Mouse (Mus musculus) liver, adult 2 months (tissue): ENCODE measurements at regions not wholly inside any gene's neighbourhood (a gene's known extent, or its start where the extent isn't known, plus 50 kb on each side); places are given as distances from the start of the nearest gene placed in this dataset.

Source experiments
- DNase-seq: peaks from one replicate; pipeline ENCODE4 v3.0.0-alpha.2; 2011; ENCODE audit warnings: low read depth, low spot score; ENCODE audit errors: extremely low read depth
- H3K27ac ChIP-seq: fragments of 200-500 bp; replicated peaks from 2 replicates; pipeline ENCODE4 v1.5.1; 2012; ENCODE audit warnings: low read depth, mild to moderate bottlenecking, control low read depth, inconsistent platforms, low read length; ENCODE audit not compliant: insufficient read depth
- H3K27me3 ChIP-seq: fragments of 200-500 bp; 2 replicates; pipeline ENCODE4 v1.6.1; 2012; ENCODE audit warnings: mild to moderate bottlenecking, moderate library complexity, low read length, inconsistent platforms; ENCODE audit not compliant: control insufficient read depth, insufficient read depth
- H3K36me3 ChIP-seq: fragments of 200-500 bp; 2 replicates; pipeline ENCODE4 v1.6.1; 2012; ENCODE audit warnings: low read length, inconsistent platforms; ENCODE audit not compliant: control insufficient read depth, insufficient read depth
- H3K4me1 ChIP-seq: fragments of 200-500 bp; 2 replicates; pipeline ENCODE4 v1.6.1; 2011; ENCODE audit warnings: low read length; ENCODE audit not compliant: control insufficient read depth, insufficient read depth
- H3K4me3 ChIP-seq: fragments of 200-500 bp; 2 replicates; pipeline ENCODE4 v1.5.1; 2011; ENCODE audit warnings: low read depth, mild to moderate bottlenecking, control low read depth, low read length, moderate library complexity; ENCODE audit not compliant: insufficient read depth
- H3K79me2 ChIP-seq: fragments of 200-500 bp; 2 replicates; pipeline ENCODE4 v1.6.1; 2012; ENCODE audit warnings: inconsistent platforms, mild to moderate bottlenecking, low read length, moderate library complexity; ENCODE audit not compliant: control insufficient read depth, insufficient read depth
- H3K9ac ChIP-seq: fragments of 200-500 bp; 2 replicates; pipeline ENCODE4 v1.6.1; 2012; ENCODE audit warnings: low read depth, mild to moderate bottlenecking, control low read depth, inconsistent platforms, low read length
- CTCF ChIP-seq: fragments of 200-500 bp; IDR thresholded peaks from 2 replicates; pipeline ENCODE4 v1.5.1; 2011; ENCODE audit warnings: low read depth, low read length, control low read depth
- POLR2A ChIP-seq: fragments of 200-500 bp; IDR thresholded peaks from 2 replicates; pipeline ENCODE4 v1.6.1; 2011; ENCODE audit warnings: low read length, control low read depth; ENCODE audit not compliant: insufficient read depth; ENCODE audit errors: extremely low read depth
- WGBS: fragments of 180-500 bp; shearing (Covaris S2); methylation state at CpG from one replicate; pipeline ENCODE4 v1.1.7; 2018; 5-methylcytosine and 5-hydroxymethylcytosine counted together

DNA sequence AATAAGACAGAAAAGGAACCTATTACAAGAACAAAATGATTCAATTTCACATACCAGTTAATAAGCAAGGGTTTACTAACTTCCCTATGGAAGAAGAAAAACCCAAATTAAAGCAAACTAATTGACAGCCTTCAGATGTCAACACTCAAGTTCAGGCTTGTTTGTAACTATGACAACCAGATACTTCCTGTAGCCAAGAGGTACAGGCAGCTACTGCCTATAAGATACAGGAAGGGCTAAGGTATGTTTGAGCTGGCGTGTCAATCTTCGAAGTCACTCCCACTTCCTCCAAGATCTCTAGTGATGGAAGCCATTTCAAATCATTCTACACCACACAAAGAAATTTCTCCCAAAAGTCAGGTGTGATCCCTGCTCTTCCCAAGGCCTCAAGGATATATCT lies 198.1 kb upstream of the Klf14 start:
- no peak for DNase-seq
- no peaks in the 10 kb centered on the region for H3K27me3 ChIP-seq
- no peak overlapping the region for H3K27ac ChIP-seq
- WGBS: 81% methylated on average over 2 of the region's 2 CpGs
- peaks cover 4% of the 10 kb centered on the region for H3K4me1 ChIP-seq
- H3K79me2 ChIP-seq: peaks cover 45% of the 10 kb centered on the region
- H3K4me3 ChIP-seq: no peak overlapping the region
- no peak overlapping the region for H3K9ac ChIP-seq
- H3K36me3 ChIP-seq: peaks cover 35% of the 10 kb centered on the region
- TF ChIP-seq CTCF: no peak
- no peak for TF ChIP-seq POLR2A

DNA sequence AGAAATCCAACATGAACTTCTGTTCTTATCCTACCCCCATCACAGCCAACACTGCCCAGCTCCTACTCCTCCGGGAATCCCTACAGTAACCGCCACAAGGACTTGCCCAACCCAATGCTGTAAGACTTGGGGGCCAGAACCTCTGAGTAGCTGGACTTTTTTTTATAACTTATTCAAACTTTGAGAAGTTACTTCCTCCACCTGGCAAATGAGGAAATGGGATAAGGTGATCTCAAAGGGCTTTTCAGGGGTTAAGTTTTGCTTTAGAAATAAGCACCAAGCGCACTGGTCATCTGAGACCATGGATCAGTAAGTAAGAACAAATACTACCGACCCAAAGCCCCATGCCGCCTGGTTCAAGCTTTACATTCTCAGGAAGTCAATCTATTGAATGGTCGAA lies 198.6 kb upstream of the Klf14 start:
- peaks cover 45% of the 10 kb centered on the region for H3K79me2 ChIP-seq
- H3K27me3 ChIP-seq: no peaks in the 10 kb centered on the region
- H3K4me1 ChIP-seq: peaks cover 4% of the 10 kb centered on the region
- no peak overlapping the region for H3K27ac ChIP-seq
- DNase-seq: no peak
- 83% methylated on average over 6 of the region's 6 CpGs for WGBS
- H3K36me3 ChIP-seq: peaks cover 34% of the 10 kb centered on the region
- no peak overlapping the region for H3K9ac ChIP-seq
- TF ChIP-seq POLR2A: no peak
- TF ChIP-seq CTCF: no peak
- no peak overlapping the region for H3K4me3 ChIP-seq

DNA sequence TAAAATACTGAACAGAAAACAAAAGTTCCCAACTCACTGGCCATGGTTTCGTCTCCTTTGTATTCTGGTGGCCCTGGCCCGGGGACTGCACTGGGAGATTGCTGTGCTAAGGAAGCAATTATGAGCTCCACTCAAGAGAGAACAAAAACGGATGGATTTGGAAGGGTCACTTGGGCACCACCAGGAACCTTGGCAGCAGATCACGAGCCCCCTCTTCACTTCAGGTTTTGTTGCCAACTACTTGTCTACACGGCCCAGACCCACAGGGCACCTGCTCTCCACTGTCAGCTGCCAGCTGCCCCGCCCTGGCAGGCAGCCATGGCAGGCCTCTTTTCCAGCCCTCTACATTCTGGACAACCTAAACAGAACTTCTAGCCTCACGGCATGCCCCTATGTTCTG lies 199.8 kb upstream of the Klf14 start:
- 58% methylated on average over 7 of the region's 7 CpGs for WGBS
- Histone ChIP-seq H3K36me3 (peaks cover 36% of the 10 kb centered on the region), H3K27ac (no peak overlapping the region), H3K9ac (no peak overlapping the region), H3K79me2 (peaks cover 42% of the 10 kb centered on the region; the same call in 1 of the 2 replicates), H3K4me1 (peaks cover 4% of the 10 kb centered on the region), H3K4me3 (no peak overlapping the region), H3K27me3 (no peaks in the 10 kb centered on the region)
- TF ChIP-seq CTCF: no peak
- no peak for TF ChIP-seq POLR2A
- DNase-seq: no peak

DNA sequence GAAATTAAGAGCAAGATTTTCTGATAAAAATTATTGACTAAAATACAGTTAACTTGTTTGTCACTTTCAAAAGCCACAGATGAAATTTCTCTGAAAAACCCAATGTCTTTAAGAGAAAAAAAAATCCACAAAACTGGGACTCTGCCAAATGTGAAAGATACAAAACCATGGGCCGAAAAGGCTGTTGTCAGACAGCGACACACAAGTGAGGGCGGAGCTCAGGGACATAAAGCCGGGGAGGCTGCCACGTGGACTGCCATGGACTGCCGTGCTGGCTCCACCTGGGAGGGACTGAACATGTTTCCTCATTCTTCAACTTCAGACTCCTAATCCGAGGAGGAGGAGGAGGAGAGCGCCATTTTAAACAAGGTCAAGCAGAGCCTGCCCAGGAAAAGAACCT lies 200.4 kb upstream of the Klf14 start:
- H3K36me3 ChIP-seq: peaks cover 37% of the 10 kb centered on the region
- H3K9ac ChIP-seq: no peak overlapping the region
- peaks cover 4% of the 10 kb centered on the region for H3K4me1 ChIP-seq
- TF ChIP-seq CTCF: no peak
- no peak for TF ChIP-seq POLR2A
- H3K27me3 ChIP-seq: no peaks in the 10 kb centered on the region
- no peak overlapping the region for H3K4me3 ChIP-seq
- H3K79me2 ChIP-seq: peaks cover 42% of the 10 kb centered on the region; the same call in 1 of the 2 replicates
- 64% methylated on average over 8 of the region's 8 CpGs for WGBS
- DNase-seq: no peak
- H3K27ac ChIP-seq: no peak overlapping the region

DNA sequence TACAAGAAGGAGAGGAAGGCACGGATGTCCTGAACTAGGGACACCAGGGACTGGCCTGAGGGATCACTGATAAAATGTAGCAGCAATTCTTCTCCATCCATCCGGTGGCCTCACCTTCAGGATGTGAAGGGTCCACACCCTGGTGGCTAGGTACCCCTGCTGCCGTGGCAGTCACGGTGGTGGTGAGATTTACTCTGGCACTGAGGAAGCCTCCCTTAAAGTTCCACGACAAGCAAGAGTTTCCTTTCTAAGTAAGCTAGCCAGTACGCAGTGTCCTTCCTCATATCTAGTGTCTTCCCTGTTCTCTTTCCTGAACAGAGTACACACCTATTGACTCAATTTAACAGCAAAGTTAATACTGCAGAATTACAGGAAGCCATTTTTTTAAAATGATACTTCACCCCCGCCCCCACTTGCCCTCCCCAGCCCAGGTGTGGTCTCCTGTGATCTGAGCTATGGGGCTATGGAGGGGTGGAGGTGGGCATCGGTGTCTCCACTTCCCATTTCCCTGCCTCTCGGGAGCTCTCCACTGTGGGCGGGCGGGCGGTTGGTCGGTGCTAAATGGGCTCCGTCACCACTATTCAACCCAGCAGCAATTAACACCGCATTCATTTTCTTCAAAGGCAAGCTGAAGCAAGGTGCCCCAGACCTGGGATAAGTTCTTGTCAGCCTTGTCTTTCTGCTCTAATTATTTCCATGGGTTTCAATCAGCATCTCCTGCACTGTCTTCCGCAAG lies 201.2 kb upstream of the Klf14 start:
- Histone ChIP-seq H3K36me3 (peaks cover 41% of the 10 kb centered on the region), H3K4me1 (peaks cover 4% of the 10 kb centered on the region), H3K4me3 (no peak overlapping the region), H3K9ac (no peak overlapping the region), H3K79me2 (peaks cover 45% of the 10 kb centered on the region; the same call in 1 of the 2 replicates), H3K27me3 (no peaks in the 10 kb centered on the region), H3K27ac (no peak overlapping the region)
- no peak for TF ChIP-seq CTCF
- no peak for TF ChIP-seq POLR2A
- 84% methylated on average over 16 of the region's 16 CpGs for WGBS
- DNase-seq: no peak
